Mouse (Mus musculus): ENCODE data around the gene Sf1. TPM values are rescaled to one million over a fixed set of nuclear protein-coding genes. Genes with fewer than 3 reads are reported as not detected.

The Sf1 gene
- polyA plus RNA-seq, 1 experiment from 2014 or later: 115 TPM

GRCm38 (mm10) chr19:6418984-6419692 is 55.6 kb downstream of the Sf1 start:
- Histone ChIP-seq H3K27me3 (peaks cover 84% of the 10 kb centered on the region), H3K36me3 (no peaks in the 10 kb centered on the region), H3K4me2 (peak overlapping the region; percentile 94), H3K4me1 (peaks cover 16% of the 10 kb centered on the region), H3K9ac (no peak overlapping the region), H3K9me3 (no peaks in the 10 kb centered on the region), H3K4me3 (peak overlapping the region; percentile 46), H3K27ac (no peak overlapping the region)
- WGBS: 7% methylated on average over 21 of the region's 23 CpGs
- ATAC-seq (ENCODE audit: insufficient number of reproducible peaks, low FRiP score, low TSS enrichment, low read depth): no peak

GRCm38 (mm10) chr19:6419805-6420310 is 56.4 kb downstream of the Sf1 start:
- peaks cover 16% of the 10 kb centered on the region for H3K4me1 ChIP-seq
- WGBS: 46% methylated on average over 9 of the region's 9 CpGs
- H3K9ac ChIP-seq: no peak overlapping the region
- H3K27me3 ChIP-seq: peaks cover 91% of the 10 kb centered on the region
- ATAC-seq (ENCODE audit: insufficient number of reproducible peaks, low FRiP score, low TSS enrichment, low read depth): no peak
- no peak overlapping the region for H3K27ac ChIP-seq
- H3K36me3 ChIP-seq: no peaks in the 10 kb centered on the region
- no peaks in the 10 kb centered on the region for H3K9me3 ChIP-seq
- no peak overlapping the region for H3K4me3 ChIP-seq
- no peak overlapping the region for H3K4me2 ChIP-seq

GRCm38 (mm10) chr19:6420481-6421210 is 57.2 kb downstream of the Sf1 start:
- 60% methylated on average over 19 of the region's 19 CpGs for WGBS
- Histone ChIP-seq H3K4me3 (no peak overlapping the region), H3K27me3 (peaks cover 95% of the 10 kb centered on the region), H3K36me3 (no peaks in the 10 kb centered on the region), H3K9ac (no peak overlapping the region), H3K27ac (no peak overlapping the region), H3K4me2 (no peak overlapping the region), H3K4me1 (peaks cover 16% of the 10 kb centered on the region), H3K9me3 (no peaks in the 10 kb centered on the region)
- ATAC-seq (ENCODE audit: insufficient number of reproducible peaks, low FRiP score, low TSS enrichment, low read depth): no peak

GRCm38 (mm10) chr19:6421211-6421590 is 57.7 kb downstream of the Sf1 start:
- Histone ChIP-seq H3K4me1 (peaks cover 15% of the 10 kb centered on the region), H3K4me2 (no peak overlapping the region), H3K9me3 (no peaks in the 10 kb centered on the region), H3K9ac (no peak overlapping the region), H3K4me3 (no peak overlapping the region), H3K36me3 (no peaks in the 10 kb centered on the region), H3K27me3 (peaks cover 99% of the 10 kb centered on the region), H3K27ac (no peak overlapping the region)
- no peak for ATAC-seq (ENCODE audit: insufficient number of reproducible peaks, low FRiP score, low TSS enrichment, low read depth)
- 76% methylated on average over 9 of the region's 9 CpGs for WGBS

GRCm38 (mm10) chr19:6422014-6422413 is 58.5 kb downstream of the Sf1 start:
- no peak overlapping the region for H3K9ac ChIP-seq
- H3K4me1 ChIP-seq: peaks cover 11% of the 10 kb centered on the region
- no peak overlapping the region for H3K27ac ChIP-seq
- H3K4me2 ChIP-seq: no peak overlapping the region
- 63% methylated on average over 7 of the region's 7 CpGs for WGBS
- peaks cover 99% of the 10 kb centered on the region for H3K27me3 ChIP-seq
- H3K36me3 ChIP-seq: no peaks in the 10 kb centered on the region
- no peak overlapping the region for H3K4me3 ChIP-seq
- no peaks in the 10 kb centered on the region for H3K9me3 ChIP-seq
- ATAC-seq (ENCODE audit: insufficient number of reproducible peaks, low FRiP score, low TSS enrichment, low read depth): no peak

- no peak overlapping the region for H3K4me2 ChIP-seq
- H3K27ac ChIP-seq: no peak overlapping the region
- no peaks in the 10 kb centered on the region for H3K36me3 ChIP-seq
- H3K9ac ChIP-seq: no peak overlapping the region
- 81% methylated on average over 16 of the region's 16 CpGs for WGBS
- no peak for ATAC-seq (ENCODE audit: insufficient number of reproducible peaks, low FRiP score, low TSS enrichment, low read depth)
- H3K4me3 ChIP-seq: no peak overlapping the region
- peaks cover 16% of the 10 kb centered on the region for H3K4me1 ChIP-seq
- no peaks in the 10 kb centered on the region for H3K9me3 ChIP-seq
- peaks cover 99% of the 10 kb centered on the region for H3K27me3 ChIP-seq
These were observed 59.8 kb downstream of the Sf1 start for GRCm38 (mm10) chr19:6423241-6423640.

GRCm38 (mm10) chr19:6424137-6424881 is 60.8 kb downstream of the Sf1 start:
- Histone ChIP-seq H3K4me3 (no peak overlapping the region), H3K27me3 (peaks cover 99% of the 10 kb centered on the region), H3K36me3 (no peaks in the 10 kb centered on the region), H3K9ac (no peak overlapping the region), H3K27ac (no peak overlapping the region), H3K9me3 (no peaks in the 10 kb centered on the region), H3K4me2 (no peak overlapping the region), H3K4me1 (peaks cover 16% of the 10 kb centered on the region)
- WGBS: 64% methylated on average over 8 of the region's 8 CpGs
- no peak for ATAC-seq (ENCODE audit: insufficient number of reproducible peaks, low FRiP score, low TSS enrichment, low read depth)

- peaks cover 16% of the 10 kb centered on the region for H3K4me1 ChIP-seq
- H3K36me3 ChIP-seq: no peaks in the 10 kb centered on the region
- H3K9ac ChIP-seq: no peak overlapping the region
- ATAC-seq (ENCODE audit: insufficient number of reproducible peaks, low FRiP score, low TSS enrichment, low read depth): no peak
- no peak overlapping the region for H3K4me3 ChIP-seq
- no peak overlapping the region for H3K27ac ChIP-seq
- no peak overlapping the region for H3K4me2 ChIP-seq
- 34% methylated on average over 5 of the region's 5 CpGs for WGBS
- H3K27me3 ChIP-seq: peaks cover 99% of the 10 kb centered on the region
- no peaks in the 10 kb centered on the region for H3K9me3 ChIP-seq
These were observed 62.1 kb downstream of the Sf1 start for GRCm38 (mm10) chr19:6425595-6425994.

GRCm38 (mm10) chr19:6426703-6427500 is 63.4 kb downstream of the Sf1 start:
- H3K9ac ChIP-seq: no peak overlapping the region

More at GRCm38 (mm10) chr19:6426703-6427500, 63.4 kb downstream of the Sf1 start:
- Histone ChIP-seq H3K9me3 (no peaks in the 10 kb centered on the region), H3K27ac (no peak overlapping the region), H3K27me3 (peaks cover 95% of the 10 kb centered on the region), H3K4me3 (no peak overlapping the region), H3K4me2 (no peak overlapping the region), H3K4me1 (peaks cover 16% of the 10 kb centered on the region), H3K36me3 (no peaks in the 10 kb centered on the region)
- WGBS: 14% methylated on average over 13 of the region's 13 CpGs
- no peak for ATAC-seq (ENCODE audit: insufficient number of reproducible peaks, low FRiP score, low TSS enrichment, low read depth)
